Mouse (Mus musculus): ENCODE data around the gene Zfp599. TPM values are rescaled to one million over a fixed set of nuclear protein-coding genes. Genes with fewer than 3 reads are reported as not detected.
"Not testable (repeated sequence)": the region's sequence is repeated elsewhere in the genome, so short reads cannot be mapped to it uniquely, and the experiment has no call there.

Zfp599 gene
- polyA plus RNA-seq (2015; fragmentation: Nextera tagmentation; extraction: Ambion mirVana), result 1.9 and 2.0 TPM in 2 replicates

DNA sequence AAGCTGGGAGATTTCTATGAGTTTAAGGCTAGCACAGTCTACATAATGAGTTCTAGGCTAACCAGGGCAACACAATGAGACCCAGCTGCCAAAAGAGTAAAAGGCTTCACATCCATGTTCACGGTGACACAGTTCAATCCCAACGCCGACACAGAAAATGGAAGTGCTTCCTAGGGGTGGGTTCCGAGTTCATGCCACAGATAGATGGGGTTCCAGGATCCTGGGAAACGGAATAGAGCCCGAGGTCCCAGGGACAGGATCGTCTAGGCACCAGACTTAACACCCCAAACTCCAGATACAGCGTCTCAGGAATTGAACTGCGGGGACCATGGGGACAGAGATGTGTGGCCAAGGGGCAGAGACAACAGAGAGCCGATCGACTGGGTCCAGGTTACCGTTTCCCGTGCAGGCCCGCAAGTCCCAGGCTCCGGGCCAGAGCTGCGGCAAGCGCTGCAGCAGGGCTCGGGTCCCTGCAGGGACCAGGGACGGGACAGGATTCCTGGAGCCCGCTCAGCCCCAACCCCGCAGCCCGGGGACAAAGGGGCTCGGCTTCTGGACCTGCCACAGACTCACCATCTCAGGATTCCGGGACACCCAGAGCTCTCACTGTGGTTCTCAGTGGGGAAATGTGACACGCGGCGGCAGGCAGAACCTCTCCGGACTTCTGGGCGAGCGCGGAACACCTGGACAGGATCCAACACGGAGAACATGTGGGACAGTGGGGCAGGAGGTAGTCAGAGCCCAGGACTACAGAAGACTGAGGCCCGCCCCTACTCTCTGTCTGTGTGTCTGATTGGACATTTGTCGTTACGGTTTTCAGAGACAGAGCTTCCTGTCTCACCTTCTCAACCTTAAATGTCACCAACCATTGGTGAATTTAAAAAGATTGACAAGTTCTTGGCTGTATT lies at the start of gene Zfp599:
TSS of gene Zfp599 (minus strand) at position 712 of the 908 bp plus-strand sequence.
- peak within 1 kb of the TSS; percentile 85 for H3K9ac ChIP-seq
- DNase-seq (peak; percentile 68), ATAC-seq (ENCODE audit: low read depth) (peak; percentile 98)
- peak within 1 kb of the TSS; percentile 24; the same call in 1 of the 2 replicates for H3K27ac ChIP-seq
- WGBS (ENCODE audit: insufficient replicate concordance), result 2% methylated on average over 35 of the region's 35 CpGs
- H3K4me3 ChIP-seq (replicated peaks), result peak within 1 kb of the TSS; percentile 78
- H3K4me1 ChIP-seq (replicated peaks), result peaks cover 25% of the 10 kb centered on the region
- H3K27me3 ChIP-seq, result no peaks in the 10 kb centered on the region
- peak within 1 kb of the TSS; percentile 90 for H3K4me2 ChIP-seq
- H3K9me3 ChIP-seq (replicated peaks), result no peaks in the 10 kb centered on the region
- H3K36me3 ChIP-seq, result peaks cover 14% of the 10 kb centered on the region

GRCm38 (mm10) chr9:22307920-22308262 lies 48.2 kb upstream of the Zfp599 start:
- not testable (repeated sequence) for DNase-seq; H3K27ac ChIP-seq; H3K9me3 ChIP-seq (replicated peaks); H3K36me3 ChIP-seq; H3K27me3 ChIP-seq
- Histone ChIP-seq H3K4me2 (peak overlapping the region; percentile 88), H3K4me1 (replicated peaks) (peaks cover 14% of the 10 kb centered on the region), H3K4me3 (replicated peaks) (peak overlapping the region; percentile 83), H3K9ac (peak overlapping the region; percentile 86)
- ATAC-seq (ENCODE audit: low read depth), result peak; percentile 52
- WGBS (ENCODE audit: insufficient replicate concordance), result 9% methylated on average over 9 of the region's 9 CpGs

DNA sequence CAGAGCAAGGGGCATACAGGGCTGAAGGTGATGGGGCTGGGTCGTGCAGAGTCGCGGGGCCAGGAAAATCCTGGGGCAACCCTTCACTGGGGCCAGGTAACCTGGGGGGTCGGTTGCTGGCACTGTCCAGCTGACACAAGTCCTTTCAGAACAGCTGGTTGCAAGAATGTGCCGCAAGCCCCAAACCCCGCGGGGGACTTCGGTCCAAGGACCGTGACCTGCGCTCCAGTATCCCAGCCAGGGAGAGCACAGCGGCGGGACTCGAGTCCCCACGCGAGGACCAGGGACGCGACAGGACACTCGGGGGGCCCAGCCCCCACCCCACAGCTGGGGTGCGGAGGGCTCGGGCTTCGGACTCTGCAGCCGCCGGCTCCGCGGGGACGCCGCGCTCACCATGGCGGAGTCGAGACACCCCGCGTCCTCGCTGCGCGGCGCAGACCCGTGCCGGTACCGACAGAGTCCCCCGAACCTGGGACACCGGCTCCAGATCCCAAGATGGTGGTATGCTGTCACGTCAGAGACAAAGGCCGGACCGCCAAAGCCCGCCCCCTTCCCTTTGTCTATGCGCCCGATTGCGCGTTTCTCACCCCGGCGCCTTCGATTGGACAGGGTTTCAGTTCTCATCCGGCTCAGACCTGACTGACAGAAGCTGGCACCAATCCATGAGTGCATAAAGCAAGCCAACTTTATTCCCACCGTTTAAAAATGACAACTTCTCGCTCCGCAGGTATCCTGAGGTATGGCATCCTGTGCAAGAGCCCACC lies 47.6 kb upstream of the Zfp599 start, which contains the start of gene Zfp810:
TSS of gene Zfp810 (minus strand) at position 493 of the 764 bp plus-strand sequence.
- peak within 1 kb of the TSS; percentile 86 for H3K9ac ChIP-seq
- H3K36me3 ChIP-seq, result peaks cover 3% of the 10 kb centered on the region
- H3K27me3 ChIP-seq, result no peaks in the 10 kb centered on the region
- under 1% methylated on average over 55 of the region's 56 CpGs for WGBS (ENCODE audit: insufficient replicate concordance)
- ATAC-seq (ENCODE audit: low read depth) (peak; percentile 96), DNase-seq (peak; percentile 88)
- peak within 1 kb of the TSS; percentile 88 for H3K4me2 ChIP-seq
- H3K9me3 ChIP-seq (replicated peaks), result no peaks in the 10 kb centered on the region; the same call in 1 of the 2 replicates
- H3K4me3 ChIP-seq (replicated peaks), result peak within 1 kb of the TSS; percentile 83
- no peak within 1 kb of the TSS for H3K27ac ChIP-seq
- H3K4me1 ChIP-seq (replicated peaks), result peaks cover 14% of the 10 kb centered on the region

- peaks cover 14% of the 10 kb centered on the region for H3K4me1 ChIP-seq (replicated peaks)
- H3K27ac ChIP-seq, result no peak overlapping the region
- H3K4me3 ChIP-seq (replicated peaks), result peak overlapping the region; percentile 83
- H3K4me2 ChIP-seq, result peak overlapping the region; percentile 88
- H3K9ac ChIP-seq, result peak overlapping the region; percentile 86
- no peak for ATAC-seq (ENCODE audit: low read depth)
- no peak for DNase-seq
- peaks cover 3% of the 10 kb centered on the region for H3K36me3 ChIP-seq
- no peaks in the 10 kb centered on the region; the same call in 1 of the 2 replicates for H3K9me3 ChIP-seq (replicated peaks)
- H3K27me3 ChIP-seq, result no peaks in the 10 kb centered on the region
- 25% methylated on average over 6 of the region's 6 CpGs for WGBS (ENCODE audit: insufficient replicate concordance)
Observed at GRCm38 (mm10) chr9:22306726-22307125, 47.0 kb upstream of the Zfp599 start.

- DNase-seq, result no peak
Observed at GRCm38 (mm10) chr9:22302199-22302598, 42.5 kb upstream of the Zfp599 start.

GRCm38 (mm10) chr9:22278733-22279132 lies 19.0 kb upstream of the Zfp599 start:
- no peak for DNase-seq
- Histone ChIP-seq H3K4me3 (replicated peaks) (no peak overlapping the region), H3K4me2 (no peak overlapping the region), H3K27ac (no peak overlapping the region), H3K27me3 (no peaks in the 10 kb centered on the region), H3K9me3 (replicated peaks) (peaks cover 32% of the 10 kb centered on the region), H3K36me3 (peaks cover 70% of the 10 kb centered on the region), H3K4me1 (replicated peaks) (no peaks in the 10 kb centered on the region), H3K9ac (no peak overlapping the region)
- 92% methylated on average over 4 of the region's 4 CpGs for WGBS (ENCODE audit: insufficient replicate concordance)
- ATAC-seq (ENCODE audit: low read depth), result no peak

More at GRCm38 (mm10) chr9:22302199-22302598, 42.5 kb upstream of the Zfp599 start:
- H3K9me3 ChIP-seq (replicated peaks), result no peaks in the 10 kb centered on the region
- peaks cover 18% of the 10 kb centered on the region for H3K36me3 ChIP-seq
- H3K4me3 ChIP-seq (replicated peaks), result no peak overlapping the region
- H3K27ac ChIP-seq, result no peak overlapping the region
- no peak overlapping the region for H3K4me2 ChIP-seq
- H3K4me1 ChIP-seq (replicated peaks), result peaks cover 14% of the 10 kb centered on the region
- no peaks in the 10 kb centered on the region for H3K27me3 ChIP-seq
- ATAC-seq (ENCODE audit: low read depth), result no peak
- H3K9ac ChIP-seq, result no peak overlapping the region
- 74% methylated on average over 1 of the region's 1 CpGs for WGBS (ENCODE audit: insufficient replicate concordance)

DNA sequence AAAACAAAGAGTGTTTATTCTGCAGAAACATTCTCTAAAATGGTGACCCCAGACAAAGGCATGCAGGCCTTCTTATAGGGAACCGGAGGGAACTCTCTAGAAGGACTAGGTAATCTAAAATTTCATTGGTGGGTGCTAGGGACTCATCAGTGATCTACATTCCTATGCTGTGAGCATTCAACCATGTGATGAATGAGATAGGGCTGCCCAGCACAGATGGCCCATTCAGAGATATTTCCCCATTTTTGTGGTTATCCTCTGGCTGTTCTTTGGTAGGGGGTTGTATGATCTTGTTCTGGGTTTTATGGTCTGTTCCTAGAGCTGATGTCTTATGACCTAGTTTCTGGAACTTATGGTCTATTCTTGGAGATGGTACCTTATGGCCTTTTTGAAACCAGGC lies 9.2 kb upstream of the Zfp599 start:
- Histone ChIP-seq H3K4me3 (replicated peaks) (no peak overlapping the region), H3K27ac (no peak overlapping the region), H3K4me1 (replicated peaks) (no peaks in the 10 kb centered on the region), H3K36me3 (no peaks in the 10 kb centered on the region), H3K4me2 (no peak overlapping the region), H3K9me3 (replicated peaks) (no peaks in the 10 kb centered on the region), H3K27me3 (no peaks in the 10 kb centered on the region), H3K9ac (no peak overlapping the region)
- DNase-seq, result no peak
- no peak for ATAC-seq (ENCODE audit: low read depth)
- WGBS (ENCODE audit: insufficient replicate concordance), result 76% methylated on average over 1 of the region's 1 CpGs

- 83% methylated on average over 10 of the region's 10 CpGs for WGBS (ENCODE audit: insufficient replicate concordance)
Observed at GRCm38 (mm10) chr9:22262611-22263010, 2.9 kb upstream of the Zfp599 start.

DNA sequence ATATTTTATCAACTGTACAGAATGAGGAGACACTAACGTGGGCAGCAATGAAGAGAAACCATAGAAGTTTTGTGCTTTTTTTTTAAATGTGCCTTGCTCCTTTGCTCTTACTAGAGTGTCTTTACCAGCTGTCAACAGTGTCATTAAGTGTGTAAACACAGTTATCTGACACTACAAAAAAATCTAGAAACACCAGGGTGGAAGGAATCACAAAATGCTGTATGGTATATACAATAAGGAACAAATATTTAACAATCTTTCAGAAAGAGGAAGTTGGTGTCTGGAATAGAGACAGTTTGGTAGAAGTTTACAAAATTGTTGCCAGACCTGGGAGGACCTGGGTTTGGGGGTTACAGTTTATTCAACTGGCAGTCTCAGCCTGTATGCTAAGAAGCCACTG lies 1.9 kb upstream of the Zfp599 start:
- H3K9me3 ChIP-seq (replicated peaks), result no peaks in the 10 kb centered on the region

More at GRCm38 (mm10) chr9:22262611-22263010, 2.9 kb upstream of the Zfp599 start:
- Histone ChIP-seq H3K27ac (no peak overlapping the region), H3K9ac (no peak overlapping the region), H3K4me3 (replicated peaks) (no peak overlapping the region), H3K36me3 (no peaks in the 10 kb centered on the region), H3K27me3 (no peaks in the 10 kb centered on the region), H3K4me2 (no peak overlapping the region), H3K9me3 (replicated peaks) (no peaks in the 10 kb centered on the region), H3K4me1 (replicated peaks) (peaks cover 21% of the 10 kb centered on the region)
- no peak for ATAC-seq (ENCODE audit: low read depth)
- no peak for DNase-seq

GRCm38 (mm10) chr9:22260092-22260422 lies 362 bp upstream of the Zfp599 start:
- H3K4me2 ChIP-seq, result peak overlapping the region; percentile 90
- ATAC-seq (ENCODE audit: low read depth), result no peak
- peaks cover 14% of the 10 kb centered on the region for H3K36me3 ChIP-seq
- peaks cover 25% of the 10 kb centered on the region for H3K4me1 ChIP-seq (replicated peaks)
- H3K9ac ChIP-seq, result 0 out of 2 replicates have a peak overlapping the region, but pooled peaks have one; percentile 85
- no peaks in the 10 kb centered on the region for H3K9me3 ChIP-seq (replicated peaks)
- no peaks in the 10 kb centered on the region for H3K27me3 ChIP-seq
- DNase-seq, result no peak
- peak overlapping the region; percentile 78 for H3K4me3 ChIP-seq (replicated peaks)
- 25% methylated on average over 3 of the region's 3 CpGs for WGBS (ENCODE audit: insufficient replicate concordance)
- no peak overlapping the region for H3K27ac ChIP-seq

More for the DNA sequence above, 1.9 kb upstream of the Zfp599 start:
- Histone ChIP-seq H3K27me3 (no peaks in the 10 kb centered on the region), H3K27ac (no peak overlapping the region), H3K4me2 (no peak overlapping the region), H3K4me1 (replicated peaks) (peaks cover 25% of the 10 kb centered on the region), H3K36me3 (no peaks in the 10 kb centered on the region), H3K9ac (no peak overlapping the region), H3K4me3 (replicated peaks) (no peak overlapping the region)
- no peak for DNase-seq
- WGBS (ENCODE audit: insufficient replicate concordance), result 43% methylated on average over 1 of the region's 1 CpGs
- ATAC-seq (ENCODE audit: low read depth), result no peak

DNA sequence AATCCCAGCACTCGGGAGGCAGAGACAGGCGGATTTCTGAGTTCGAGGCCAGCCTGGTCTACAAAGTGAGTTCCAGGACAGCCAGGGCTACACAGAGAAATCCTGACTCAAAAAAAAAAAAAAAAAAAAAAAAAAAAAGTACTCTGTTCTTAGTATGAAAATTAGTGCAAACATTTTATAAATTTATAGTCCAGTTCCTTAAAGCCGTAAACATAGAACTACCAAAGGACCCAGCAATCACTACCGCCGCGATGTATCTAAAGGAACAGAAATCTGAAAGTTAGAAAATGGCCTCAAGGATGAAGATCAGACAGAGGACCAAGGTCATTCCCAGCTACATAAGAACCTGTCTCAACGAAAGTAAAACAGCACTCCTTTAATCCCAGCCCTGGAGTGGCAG lies 911 bp downstream of the Zfp599 start:
- no peak for ATAC-seq (ENCODE audit: low read depth)
- Histone ChIP-seq H3K9ac (peak overlapping the region; percentile 85), H3K27me3 (no peaks in the 10 kb centered on the region), H3K36me3 (peaks cover 20% of the 10 kb centered on the region), H3K4me2 (peak overlapping the region; percentile 90), H3K4me1 (replicated peaks) (peaks cover 25% of the 10 kb centered on the region), H3K4me3 (replicated peaks) (peak overlapping the region; percentile 78), H3K9me3 (replicated peaks) (no peaks in the 10 kb centered on the region), H3K27ac (no peak overlapping the region)
- 76% methylated on average over 8 of the region's 8 CpGs for WGBS (ENCODE audit: insufficient replicate concordance)
- no peak for DNase-seq

Data from liver, embryonic 13.5 days (tissue).